Mouse (Mus musculus) retina, postnatal 1 day (tissue): ENCODE data around the gene Zfp108.
A peak's percentile ranks its signal among the peaks of the same experiment; 100 is the strongest.
"Not testable (repeated sequence)": the region's sequence is repeated elsewhere in the genome, so short reads cannot be mapped to it uniquely, and the experiment has no call there.

Experiments
- DNase-seq: peaks from one replicate; pipeline ENCODE4 v3.0.0-alpha.2; 2012

Zfp108 gene

DNA sequence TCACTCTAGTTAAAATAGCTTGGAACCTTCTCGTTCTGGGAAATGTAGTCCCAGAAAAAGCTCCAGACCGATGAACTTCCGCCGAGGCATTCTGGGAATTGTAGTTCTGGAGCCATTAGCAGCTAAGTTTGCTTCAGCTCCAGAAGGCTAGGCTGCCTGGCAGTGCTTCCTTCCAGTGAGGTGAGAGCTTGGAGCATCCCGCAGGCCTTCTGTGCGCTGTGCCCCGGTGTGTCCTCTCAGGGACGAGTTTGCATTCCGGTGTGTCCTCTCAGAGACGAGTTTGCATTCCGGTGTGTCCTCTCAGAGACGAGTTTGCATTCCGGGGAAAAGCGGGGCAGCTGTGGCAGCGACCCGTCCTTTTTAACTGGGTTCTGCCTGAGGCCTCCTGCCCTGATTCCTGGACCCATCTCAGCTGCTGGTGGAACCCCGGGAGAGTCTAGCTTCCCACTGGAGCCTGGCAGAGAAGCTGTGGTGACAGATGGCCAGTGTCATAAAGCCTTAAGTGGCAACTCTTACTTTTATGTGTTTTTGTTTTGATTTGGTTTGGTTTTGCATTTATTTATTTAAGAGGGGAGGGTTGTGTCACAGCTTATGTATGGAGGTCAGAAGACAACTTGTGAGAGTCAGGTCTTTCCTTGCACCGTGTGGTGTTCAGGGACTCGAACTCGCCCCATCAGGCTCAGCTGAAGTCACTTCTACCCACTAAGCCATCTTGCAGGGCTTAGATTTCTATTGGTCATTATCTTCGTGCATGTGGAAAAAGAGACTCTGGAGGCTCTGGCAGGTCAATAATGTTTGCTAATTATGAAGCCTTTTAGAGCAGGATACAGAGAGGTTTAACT is at the start of gene Zfp108:
TSS of gene Zfp108 (plus strand) at position 162 of the 842 bp plus-strand sequence.
- peak; percentile 93 for DNase-seq

DNA sequence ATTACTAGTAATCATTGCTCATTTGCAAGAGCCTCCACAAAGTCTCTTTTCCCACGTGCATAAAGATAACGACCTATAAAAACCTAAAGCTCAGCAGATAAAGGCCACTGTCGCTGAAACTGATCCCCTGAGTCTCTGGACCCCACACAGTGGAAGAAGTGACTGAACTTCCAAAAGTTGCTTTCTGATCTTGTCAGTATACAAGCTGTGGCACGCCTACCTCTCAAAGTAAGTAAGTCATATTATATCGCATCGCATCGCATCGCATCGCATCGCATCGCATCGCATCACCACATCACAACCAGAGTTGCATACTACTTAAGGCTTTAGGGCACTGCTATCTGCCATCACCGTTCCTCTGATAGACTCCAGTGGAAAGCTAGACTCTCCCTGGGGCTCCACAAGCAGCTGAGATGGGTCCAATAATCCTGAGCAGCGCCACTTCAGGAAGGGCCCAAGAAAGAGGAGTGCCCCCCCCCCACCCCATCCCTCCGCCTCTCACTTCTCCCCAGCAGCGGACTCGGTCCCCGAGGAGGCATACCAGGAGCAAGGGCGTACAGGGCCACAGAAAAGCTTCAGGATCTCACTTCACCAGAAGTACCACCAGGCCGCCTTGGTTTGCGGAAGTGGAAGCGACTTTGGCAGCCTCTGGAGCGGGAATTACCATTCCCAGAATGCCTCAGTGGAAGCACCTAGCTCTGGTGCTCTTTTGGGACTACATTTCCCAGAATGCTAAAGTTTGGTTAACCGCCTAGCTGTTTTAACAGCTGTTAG is 46.9 kb upstream of the Zfp108 start:
- peak; percentile 92 for DNase-seq

DNA sequence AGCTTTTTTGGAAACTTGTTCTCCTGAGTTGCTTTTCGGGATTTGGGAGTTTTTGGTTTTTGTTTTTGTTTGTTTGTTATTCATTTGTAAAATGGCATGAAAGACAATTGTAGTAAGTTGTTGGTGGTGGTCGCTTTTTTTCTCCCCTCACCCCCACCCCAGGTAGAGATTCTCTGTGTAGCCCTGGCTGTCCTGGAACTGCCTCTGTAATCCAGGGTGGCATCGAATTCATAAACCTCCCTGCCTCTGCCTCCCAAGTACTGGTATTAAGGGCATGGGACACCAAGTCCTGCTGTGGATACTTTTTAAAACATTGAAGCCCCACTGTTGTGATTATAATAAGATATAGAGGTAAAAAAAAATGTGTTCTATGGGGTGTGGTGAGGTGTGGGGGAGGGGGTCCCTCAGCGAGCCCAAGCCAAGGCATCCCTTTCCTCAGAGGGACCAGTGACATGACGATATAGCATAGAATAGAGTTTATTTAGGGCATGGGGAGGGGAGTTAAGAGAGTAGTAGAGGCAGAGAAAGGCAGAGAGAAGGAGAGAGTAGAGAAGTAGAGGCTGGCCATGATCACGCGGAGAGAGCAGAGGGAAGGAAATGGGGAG is 46.2 kb upstream of the Zfp108 start:
- no peak for DNase-seq

DNA sequence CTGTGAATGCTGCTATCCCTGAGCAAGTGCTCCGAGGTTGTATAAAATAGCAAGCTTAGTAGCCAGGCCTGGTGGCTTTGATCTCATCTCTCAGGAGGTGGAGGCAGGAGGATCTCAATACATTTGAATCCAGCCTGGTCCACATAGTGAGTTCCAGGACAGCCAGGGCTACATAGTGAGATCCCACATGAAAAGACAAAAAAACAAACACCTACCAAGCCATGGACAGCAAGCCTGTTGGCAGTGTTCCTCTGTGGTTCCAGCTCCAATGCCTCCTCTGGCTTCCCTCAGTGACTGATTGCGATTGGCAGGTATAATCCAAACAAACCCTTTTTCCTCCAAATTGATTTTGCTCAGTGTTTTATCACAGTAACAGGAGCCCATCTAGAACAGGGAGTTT is 44.3 kb upstream of the Zfp108 start:
- no peak for DNase-seq

DNA sequence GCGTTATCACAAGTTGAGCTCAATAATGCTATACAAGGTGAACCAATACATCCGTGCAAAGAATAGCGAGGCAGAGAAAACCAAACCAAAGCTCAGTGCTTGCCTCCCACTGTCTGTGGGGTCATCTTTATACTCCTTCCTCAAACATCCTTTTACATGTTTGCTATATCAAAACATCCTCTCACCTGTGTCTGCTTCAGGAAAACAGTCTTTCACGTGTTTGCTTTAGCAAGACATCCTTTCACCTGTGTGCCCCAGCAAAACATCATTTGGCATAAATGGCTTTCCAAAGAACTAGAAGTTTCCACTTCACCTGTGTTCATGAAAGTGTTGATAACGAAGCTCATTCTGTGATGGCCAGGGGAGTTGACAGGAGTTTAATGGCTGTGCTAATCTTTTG is 43.3 kb upstream of the Zfp108 start, which contains the start of gene Zfp111:
TSS of gene Zfp111 (minus strand) at position 101 of the 400 bp plus-strand sequence.
- no peak for DNase-seq

DNA sequence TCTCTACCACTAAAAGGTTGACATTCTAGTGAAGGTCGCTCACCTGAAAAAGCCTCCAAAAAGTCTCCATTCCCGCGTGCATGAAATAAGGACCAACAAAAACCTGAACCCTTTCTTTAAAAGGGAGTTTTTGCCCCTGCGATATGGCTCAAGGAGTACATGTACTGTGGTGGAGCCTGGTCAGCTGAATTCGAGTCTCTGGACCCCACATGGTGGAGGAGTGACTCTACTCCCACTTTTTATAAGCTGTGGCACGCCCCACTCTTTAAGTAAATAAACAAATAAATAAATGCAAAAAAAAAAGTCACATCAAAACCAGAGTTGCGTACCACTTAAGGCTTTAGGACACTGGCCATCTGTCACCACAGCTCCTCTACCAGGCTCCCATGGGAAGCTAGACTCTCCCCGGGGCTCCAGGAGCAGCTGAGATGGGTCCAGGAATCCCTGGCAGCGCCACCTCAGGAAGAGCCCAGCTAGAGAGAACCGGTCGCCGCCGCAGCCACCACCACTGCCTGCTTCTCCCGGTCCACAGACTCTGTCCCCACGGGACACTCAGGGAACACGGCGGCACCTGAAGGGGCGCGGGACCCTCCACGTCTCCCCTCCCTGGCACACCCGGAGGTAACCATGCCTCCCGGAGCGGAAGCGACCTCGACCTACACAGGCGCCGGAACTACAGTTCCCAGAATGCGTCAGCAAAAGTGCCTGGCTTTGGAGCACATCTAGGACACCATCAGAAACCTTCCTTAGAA is 17.4 kb upstream of the Zfp108 start, which contains the start of gene Zfp109:
TSS of gene Zfp109 (minus strand) at position 521 of the 752 bp plus-strand sequence.
- peak; percentile 80 for DNase-seq

DNA sequence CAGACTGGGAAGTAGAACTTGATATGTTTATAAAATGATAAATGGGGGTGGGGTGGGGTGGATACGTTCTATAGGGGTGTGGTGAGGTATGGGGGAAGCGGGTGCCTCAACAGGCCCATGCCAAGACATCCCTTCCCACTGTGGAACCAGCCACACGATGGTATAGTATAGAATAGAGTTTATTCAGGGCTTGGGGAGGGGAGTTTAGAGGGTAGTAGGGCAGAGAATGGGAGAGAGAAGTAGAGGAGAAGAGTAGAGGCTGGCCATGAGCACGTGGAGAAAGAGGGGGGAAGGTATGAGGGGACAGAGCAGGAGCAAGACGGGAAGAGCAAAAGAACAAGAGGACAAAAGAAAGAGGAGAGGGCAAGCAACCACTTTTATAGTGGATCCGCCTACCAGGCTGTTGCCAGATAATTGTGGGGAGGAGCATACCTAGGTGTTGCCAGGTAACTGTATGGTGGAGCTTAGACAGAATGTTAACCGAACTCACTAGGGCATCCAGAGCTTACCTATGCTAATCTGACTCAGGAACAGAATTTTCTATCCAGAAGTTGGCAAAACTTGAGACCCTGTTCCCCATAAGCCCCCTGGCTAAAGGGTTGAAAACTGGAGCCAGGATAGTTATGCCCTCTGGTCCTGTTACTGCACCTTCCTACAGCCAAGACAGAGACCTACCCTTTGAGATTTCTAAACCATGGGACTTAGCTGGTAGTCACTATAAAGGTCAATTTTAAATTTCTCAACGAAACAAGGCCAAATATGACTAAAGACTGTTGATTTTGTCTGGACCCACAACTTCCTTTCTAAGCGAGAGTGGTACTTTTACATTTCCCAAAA is 597 bp upstream of the Zfp108 start:
- DNase-seq = no peak

DNA sequence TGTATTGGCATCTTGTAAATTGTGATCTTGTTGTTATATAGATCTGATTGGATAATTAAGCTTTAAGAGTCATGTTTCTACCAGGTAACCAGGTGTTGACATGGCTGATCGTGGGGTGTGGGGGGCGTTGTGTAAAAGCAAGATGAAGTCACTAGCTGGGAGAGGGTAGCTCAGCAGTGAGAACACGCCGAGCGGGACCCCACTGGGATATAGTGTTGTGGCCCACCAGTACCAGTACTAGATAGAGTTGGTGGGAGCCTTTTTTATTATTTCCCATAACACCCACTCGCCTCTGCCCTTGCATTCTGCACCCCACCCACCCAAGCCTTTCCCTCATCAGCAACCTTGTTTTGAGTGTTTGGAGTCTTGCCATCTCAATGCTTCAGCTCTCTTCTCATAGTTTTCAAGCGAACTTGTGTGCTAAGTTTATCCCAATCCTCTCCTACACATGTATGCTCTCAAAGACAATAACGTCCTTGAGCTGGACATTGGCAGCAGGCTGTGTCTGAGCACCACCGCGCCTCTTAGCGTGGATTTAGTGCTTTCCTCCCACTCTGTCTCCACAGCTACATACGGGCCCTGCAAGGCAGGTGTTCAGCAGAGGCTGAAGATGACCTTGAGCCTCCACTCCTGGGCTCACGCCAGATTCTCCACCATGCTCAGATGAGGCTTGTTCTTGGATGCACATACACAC is 4.9 kb downstream of the Zfp108 start:
- DNase-seq = no peak

DNA sequence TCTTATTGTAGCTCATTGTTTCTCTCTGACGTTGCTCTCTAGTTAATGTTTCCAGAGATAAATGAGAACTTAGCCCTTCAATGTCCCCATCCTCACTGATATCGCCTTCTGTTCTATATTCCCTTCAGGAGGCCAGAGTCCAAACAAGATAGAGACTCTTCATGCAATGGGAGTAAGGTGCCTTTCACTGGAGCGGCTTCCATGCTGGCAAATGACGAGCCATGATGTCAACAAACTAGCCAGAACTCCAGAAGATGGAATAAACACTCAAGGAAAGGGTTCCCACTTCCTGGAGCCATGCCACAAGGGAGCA is 5.4 kb downstream of the Zfp108 start:
- no peak for DNase-seq

DNA sequence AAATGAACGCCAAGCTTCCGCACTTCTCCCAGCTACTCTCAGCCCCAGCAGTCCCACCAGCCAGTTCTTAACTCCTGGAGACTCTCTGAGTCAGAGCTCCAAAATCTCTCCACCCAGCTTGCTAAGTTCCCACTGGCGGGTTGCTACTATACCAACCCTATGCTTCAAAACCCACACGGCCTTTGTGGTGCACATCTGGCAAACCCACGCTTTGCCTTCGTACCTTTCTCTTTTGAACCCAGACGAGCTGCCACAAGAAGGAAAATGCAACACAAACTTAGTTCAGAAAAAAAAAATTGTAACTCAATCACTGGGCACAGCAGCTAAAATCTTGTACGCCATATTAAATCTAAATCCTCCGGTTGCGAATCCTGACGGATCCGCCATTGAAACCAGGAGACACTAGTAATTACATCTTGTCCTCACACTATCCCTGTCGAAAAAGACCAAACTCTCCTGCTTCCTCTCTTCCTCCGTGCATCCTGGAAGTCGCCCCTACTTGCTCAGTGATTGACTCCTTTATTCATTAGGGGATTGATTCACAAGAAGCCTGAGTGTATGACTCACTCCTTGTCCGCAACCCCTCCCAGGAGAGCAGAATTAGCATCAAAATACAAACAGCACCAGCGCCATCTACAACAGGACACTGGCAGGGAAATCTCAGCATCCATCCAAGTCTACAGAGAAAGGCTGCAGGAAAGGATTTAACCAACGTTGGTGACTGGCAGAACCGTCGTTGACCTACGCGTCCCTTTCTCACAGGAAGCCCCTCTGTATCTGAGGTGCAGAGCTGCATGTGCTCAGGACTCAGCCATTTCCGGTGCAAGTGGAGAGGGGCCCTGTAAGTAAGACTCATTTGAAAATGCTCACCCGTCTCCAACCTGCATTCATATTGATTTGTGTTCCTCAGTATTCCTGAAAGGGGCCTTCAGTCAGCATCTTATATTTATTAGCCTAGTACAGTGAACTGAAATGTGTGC is 13.9 kb downstream of the Zfp108 start:
- no peak for DNase-seq

DNA sequence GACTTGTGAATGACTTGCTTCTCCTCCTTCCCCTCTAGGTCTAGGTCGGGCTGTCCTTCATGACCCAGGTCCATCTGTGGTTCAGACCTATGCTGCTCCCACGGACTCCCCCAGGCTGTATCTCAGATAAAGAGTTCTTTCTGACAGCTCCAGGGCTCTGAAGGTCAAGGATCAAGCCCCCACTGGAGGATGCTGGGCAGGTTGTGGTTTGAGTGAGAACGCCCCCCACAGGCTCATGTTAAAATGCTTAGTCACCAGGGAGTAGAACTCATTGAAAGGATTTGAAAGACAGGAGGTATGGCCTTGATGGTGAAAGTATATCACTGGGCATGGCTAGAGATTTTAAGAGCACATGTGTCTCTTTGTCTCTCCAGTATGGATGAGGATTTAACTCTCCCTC is 14.7 kb downstream of the Zfp108 start:
- no peak for DNase-seq

DNA sequence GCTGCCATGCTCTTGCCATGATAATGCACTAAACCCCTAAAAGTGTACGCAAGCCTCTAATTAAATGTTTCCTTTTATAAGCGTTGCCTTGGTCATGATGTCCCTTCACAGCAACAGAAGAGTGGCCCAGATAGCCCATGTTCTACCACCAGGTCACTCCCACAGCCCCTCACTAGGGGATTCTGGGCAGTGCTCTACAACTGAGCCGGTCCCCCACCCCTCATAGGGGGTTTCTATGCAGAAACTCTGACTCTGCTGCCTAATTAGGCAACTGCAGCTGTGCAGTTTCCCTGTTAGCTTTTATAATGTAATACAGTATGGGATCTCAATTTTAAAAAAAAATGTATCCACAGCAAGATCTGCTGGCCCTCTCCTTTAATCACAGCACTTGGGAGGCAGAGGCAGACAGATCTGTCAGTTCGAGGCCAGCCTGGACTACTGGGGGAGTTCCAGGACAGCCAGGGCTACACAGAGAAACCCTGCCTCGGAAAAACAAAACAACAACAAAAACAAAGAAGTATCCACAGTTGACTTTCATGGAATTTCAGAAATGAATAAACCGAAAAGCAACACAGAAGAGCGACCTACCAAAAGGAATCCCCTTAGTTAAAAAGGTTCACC is 15.2 kb downstream of the Zfp108 start:
- no peak for DNase-seq

DNA sequence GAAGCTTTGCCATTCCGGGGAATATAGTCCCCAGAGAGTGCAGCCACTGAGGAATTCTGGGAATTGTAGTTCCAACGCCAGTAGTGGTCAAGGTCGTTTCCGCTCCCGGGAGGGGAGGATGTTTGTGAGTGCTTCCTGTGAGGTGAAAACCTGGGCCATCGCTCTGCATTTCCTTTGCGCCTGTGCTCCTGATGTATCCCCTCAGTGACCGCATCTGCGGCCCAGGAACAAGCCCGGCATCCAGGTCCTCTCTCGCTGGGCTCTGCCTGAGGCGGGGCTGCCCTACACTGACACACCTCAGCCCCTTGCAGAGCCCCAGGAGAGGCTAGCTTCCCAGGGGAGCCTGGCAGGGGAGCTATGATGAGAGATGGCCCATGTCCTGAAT is 15.7 kb downstream of the Zfp108 start, which contains the start of gene Zfp93:
TSS of gene Zfp93 (plus strand) at position 133 of the 385 bp plus-strand sequence.
- DNase-seq = peak; percentile 94

DNA sequence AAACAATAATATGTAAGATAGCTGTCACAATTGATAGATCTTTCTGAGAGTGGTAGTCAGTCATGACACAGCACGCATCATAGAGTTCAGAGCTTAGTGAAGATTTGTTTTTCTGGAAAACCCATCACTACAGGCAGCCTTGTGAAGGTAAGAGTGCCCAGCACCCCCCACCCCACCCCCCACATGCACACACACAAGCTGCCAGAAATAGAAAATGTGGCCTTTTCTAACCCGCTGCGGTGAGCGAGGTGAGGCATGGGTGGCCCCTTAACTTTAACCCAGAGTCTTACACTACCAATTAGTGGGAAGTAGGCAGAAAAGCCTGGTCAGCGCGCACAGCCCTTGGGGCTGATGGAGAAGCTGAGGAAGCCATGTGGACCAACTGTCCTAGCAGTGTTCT is 16.6 kb downstream of the Zfp108 start:
- no peak for DNase-seq

DNA sequence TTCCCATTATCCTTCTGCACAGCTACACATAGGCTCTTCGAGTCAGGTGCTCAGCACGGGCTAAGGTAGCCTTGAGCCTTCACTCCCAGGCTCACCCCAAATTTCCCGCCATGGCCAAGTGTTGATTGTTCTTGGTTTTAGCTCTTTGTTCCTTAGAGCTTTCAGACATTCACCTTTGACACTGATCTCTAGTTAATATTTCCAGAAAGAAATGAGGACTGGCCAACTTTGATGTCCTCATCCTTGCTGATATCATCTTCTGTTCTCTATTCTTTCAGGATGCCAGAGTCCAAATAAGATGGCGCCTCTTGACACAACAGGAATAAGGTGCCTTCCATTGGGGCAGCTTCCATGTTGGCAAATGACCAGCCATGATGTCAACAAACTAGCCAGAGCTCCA is 19.9 kb downstream of the Zfp108 start:
- no peak for DNase-seq

DNA sequence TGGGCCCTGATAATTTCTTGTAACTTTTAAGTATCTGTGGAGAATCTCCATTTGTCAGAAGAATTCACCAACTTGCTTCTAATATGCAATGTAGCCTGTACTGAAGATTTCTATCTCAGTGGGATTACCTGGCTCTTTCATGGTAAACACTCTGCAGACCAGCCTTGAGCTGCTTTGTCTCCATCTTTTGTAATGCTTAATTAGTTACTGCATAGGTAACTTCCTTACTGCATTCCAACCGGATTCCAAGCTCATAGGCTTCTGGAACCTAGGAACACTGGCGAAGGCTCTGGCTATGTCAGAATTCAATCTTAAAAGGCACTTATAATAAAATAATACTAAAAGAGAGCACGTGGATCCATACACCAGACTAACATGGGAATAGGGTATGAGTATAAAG is 24.2 kb downstream of the Zfp108 start:
- not testable (repeated sequence) for DNase-seq

DNA sequence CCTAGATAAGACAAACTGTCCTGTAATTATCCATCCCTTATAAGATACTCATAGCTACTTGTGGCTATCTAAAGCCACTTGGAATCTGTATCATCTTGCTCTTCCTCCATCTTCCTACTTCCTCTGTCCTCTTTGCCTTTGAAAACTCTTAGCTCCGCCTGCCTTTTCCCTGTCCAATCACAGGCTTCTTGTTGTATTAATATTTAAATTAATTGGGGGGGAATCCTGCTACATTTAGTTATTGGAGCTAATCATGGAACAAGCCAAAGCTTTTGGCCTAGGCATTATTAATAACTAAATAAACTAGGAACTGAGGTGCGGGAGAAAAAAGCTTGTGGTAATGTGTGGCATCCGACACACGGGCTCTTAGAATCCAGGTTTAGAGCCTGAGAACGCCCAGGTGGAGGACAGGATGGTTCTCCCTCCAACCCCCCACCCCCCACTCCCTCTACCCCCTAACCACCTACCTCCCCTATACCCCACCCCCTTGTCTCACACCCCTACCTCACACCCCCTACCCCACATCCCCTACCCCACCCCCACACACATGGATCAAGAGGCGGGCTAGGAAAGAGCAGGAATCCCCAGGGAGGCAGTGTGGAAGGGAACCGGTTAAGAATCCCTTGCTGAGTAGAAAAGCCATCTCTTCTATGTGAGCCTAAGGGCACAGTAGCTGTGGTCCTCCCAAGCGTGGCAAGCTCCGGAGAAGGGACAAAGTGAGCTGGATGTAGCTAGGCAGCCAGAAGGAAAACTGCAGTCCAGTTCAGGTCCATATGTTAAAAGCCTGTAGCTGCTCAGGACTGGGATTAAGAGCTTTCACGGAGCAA is 25.6 kb downstream of the Zfp108 start:
- peak; percentile 47 for DNase-seq

DNA sequence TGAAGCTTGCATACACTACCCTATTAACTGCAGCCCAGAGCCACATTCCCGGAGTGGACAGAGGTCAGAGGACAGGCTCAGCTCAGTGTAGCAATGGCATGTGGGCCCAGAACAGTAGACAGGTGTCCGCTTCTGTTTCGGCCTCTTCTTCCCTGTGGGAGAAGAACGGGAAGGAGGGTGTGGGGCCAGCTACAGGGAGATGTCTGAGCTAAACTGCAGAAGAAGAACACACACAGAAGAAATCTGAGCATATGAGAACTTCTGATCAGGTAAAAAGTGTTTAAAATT is 26.2 kb downstream of the Zfp108 start:
- DNase-seq = no peak

DNA sequence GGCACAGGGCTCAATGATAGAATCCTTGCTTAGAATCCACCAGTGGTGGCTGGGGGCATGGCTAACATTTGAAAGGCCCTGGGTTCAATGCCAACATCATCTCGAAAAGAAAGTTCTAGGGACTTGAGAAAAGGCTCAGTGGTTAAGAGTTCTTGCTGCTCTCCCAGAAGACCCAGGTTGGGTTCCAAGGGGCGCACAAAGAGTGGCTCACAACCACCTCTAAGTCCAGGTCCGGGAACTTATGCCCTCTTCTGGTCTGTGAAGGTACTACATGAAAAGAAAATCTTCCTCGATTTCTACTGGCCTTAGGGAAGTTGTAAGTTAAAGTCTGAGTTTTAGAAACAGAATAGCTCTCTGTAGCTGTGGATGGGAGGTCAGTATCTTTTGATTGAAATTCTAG is 31.5 kb downstream of the Zfp108 start:
- DNase-seq = peak; percentile 26
